Mouse (Mus musculus): ENCODE results near the gene 2810004N23Rik. TPM values are rescaled to one million over a fixed set of nuclear protein-coding genes. Genes with fewer than 3 reads are reported as not detected.

The 2810004N23Rik gene
- polyA plus RNA-seq, 1 experiment: not detected

DNA sequence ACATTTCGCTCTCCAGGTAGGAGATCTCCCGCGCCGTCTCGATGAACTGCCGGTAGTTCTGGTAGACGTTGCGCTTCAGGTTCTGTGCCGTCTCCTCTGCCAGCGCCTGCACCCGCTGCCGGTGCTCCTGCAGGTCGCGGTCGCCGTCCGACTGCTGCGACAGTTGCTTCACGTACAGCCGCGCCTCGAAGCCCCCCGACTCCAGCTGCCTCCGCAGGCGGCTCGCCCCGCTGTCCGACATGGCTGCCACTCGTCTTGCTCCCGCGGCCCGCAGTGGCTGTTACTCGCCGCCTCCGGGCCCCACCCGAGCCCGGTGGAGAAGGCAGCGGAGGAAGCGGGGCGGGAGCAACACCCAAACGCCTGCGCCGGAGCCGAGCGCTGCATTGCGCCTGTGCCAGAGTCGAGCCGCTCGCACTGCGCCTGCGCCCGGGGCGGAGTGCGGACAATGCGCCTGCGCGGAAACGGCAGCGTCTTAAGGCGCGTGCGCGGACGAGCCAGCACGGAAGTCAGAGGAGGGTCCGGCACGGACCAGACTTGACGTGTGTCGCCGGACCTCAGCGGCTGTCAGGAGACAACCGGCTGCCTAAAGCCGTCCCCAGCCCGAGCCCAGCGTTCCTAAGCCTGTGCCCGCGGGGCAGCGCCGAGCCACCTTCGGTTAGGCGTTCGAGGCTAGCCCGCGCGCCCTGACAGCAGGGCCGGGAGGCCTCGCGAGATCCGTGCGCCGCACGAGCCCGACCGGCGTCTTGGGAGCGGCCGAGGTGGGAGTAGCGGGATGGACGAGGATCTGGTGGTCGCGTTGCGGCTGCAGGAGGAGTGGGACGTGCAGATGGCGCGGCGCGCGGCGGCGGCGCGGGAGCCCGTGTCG, 34.7 kb upstream of the 2810004N23Rik start, which contains the start of the genes Exoc8 and Sprtn:
Gene Exoc8 (minus strand): TSS at position 320 of the 865 bp plus-strand sequence.
Gene Sprtn (plus strand): TSS at position 501 of the 865 bp plus-strand sequence.
- H3K27ac ChIP-seq (ENCODE audit: insufficient read depth, low read depth, low read length): peak within 1 kb of the TSS; percentile 44
- WGBS: under 1% methylated on average over 114 of the region's 114 CpGs
- H3K4me1 ChIP-seq (ENCODE audit: control insufficient read depth, insufficient read depth, low read length): peaks cover 23% of the 10 kb centered on the region
- peak; percentile 84; the same call in 1 of the 2 replicates for TF ChIP-seq POLR2A (IDR thresholded peaks at IDR 0.05; ENCODE audit: insufficient read depth, low read depth, low read length)
- no peak for TF ChIP-seq CTCF (IDR thresholded peaks at IDR 0.05; ENCODE audit: insufficient read depth, low read depth, low read length)
- peak within 1 kb of the TSS; percentile 80 for H3K4me3 ChIP-seq (ENCODE audit: insufficient read depth, low read depth, low read length)

DNA sequence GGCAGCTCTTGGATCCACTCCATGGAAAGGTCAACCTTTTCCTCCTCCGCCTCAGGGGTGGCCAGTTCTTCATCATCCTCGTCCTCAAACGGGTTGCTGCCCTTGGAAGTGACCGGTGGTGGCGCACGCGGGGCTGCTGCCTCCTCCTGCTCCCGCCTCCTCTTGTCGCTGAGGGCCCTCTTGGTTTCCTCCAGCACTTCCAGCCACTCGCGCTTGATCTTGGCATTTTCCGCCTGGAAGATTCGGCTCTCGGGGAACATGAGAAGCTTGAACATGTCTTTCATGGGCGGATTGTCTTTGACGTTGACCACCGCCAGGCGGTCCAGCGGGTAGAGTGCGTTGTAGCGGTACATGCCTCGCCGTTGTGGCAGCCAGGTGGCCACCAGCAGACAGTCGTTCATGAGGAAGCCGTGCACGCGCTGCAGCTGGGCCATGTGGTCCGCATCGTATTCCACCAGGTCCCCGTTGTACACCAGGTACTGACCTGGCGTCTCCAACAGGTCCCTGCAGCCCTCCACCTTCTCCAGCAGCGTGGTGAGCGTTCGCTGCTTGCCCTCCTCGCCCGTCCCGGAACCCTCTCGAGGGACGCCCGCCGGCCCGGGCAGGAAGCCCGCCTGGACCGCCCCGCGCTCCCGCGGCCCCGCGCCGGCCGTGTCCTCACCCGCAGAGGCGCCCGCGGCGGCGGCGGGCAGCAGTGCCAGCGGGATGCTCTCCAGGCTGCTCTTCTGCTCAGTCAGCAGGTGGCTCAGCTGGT, 33.9 kb upstream of the 2810004N23Rik start:
- Histone ChIP-seq H3K4me1 (ENCODE audit: control insufficient read depth, insufficient read depth, low read length) (peaks cover 23% of the 10 kb centered on the region), H3K4me3 (ENCODE audit: insufficient read depth, low read depth, low read length) (peak overlapping the region; percentile 80), H3K27ac (ENCODE audit: insufficient read depth, low read depth, low read length) (no peak overlapping the region; the same call in 1 of the 2 replicates)
- WGBS: 1% methylated on average over 60 of the region's 60 CpGs
- TF ChIP-seq CTCF (IDR thresholded peaks at IDR 0.05; ENCODE audit: insufficient read depth, low read depth, low read length) (no peak), POLR2A (IDR thresholded peaks at IDR 0.05; ENCODE audit: insufficient read depth, low read depth, low read length) (no peak)

DNA sequence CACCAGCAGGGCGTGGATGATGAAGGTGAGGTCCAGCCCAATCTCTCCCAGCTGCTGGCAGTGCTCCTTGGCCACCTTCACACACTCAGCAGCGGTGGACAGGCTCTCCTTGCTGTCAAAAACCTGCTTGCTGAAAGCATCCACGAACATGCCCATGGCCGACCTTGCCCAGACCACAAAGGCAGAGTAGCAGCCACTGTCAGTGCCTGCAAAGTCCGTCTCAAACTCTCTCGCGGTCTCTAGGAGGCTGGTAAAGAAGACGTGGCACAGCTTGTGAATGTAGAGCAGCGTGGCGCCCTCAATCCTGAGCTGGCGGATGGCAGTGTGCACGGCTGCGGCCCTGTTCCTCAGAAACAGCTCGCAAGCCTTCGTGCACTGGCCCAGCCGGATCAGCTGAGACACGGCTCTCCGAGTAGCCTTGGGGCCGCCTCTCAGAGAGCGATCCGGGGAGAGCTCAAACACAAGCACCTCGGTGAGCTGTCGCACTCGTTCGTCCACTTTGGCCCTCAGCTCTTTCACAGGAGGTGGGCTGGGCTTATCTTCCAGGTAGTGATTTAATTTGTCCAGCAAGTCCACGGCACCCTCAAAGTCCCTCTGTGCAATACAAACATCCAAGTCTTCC, 33.2 kb upstream of the 2810004N23Rik start:
- Histone ChIP-seq H3K4me1 (ENCODE audit: control insufficient read depth, insufficient read depth, low read length) (peaks cover 23% of the 10 kb centered on the region), H3K4me3 (ENCODE audit: insufficient read depth, low read depth, low read length) (peak overlapping the region; percentile 80), H3K27ac (ENCODE audit: insufficient read depth, low read depth, low read length) (no peak overlapping the region)
- TF ChIP-seq POLR2A (IDR thresholded peaks at IDR 0.05; ENCODE audit: insufficient read depth, low read depth, low read length) (no peak), CTCF (IDR thresholded peaks at IDR 0.05; ENCODE audit: insufficient read depth, low read depth, low read length) (no peak)
- WGBS: 70% methylated on average over 26 of the region's 26 CpGs

DNA sequence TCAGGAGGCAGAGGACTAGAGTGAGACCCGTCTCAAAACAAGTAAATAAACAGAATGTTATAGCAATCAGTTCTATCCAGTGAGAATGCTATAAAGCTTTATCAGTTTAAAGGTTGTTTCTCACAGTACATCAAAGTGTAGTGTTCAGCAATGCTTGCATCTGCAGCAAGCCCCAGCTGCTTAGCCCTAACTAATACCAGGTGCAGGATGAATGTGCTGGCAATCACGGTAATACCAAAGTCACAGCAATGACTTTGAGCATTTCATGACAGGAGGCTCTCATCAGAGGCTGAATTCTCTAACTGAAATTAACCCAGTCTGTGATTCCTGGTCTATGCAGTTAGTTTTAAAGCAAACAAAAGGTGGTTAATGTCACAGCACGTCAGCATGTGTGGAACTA, 29.7 kb upstream of the 2810004N23Rik start:
- H3K27ac ChIP-seq (ENCODE audit: insufficient read depth, low read depth, low read length): no peak overlapping the region
- peaks cover 18% of the 10 kb centered on the region for H3K4me1 ChIP-seq (ENCODE audit: control insufficient read depth, insufficient read depth, low read length)
- TF ChIP-seq CTCF (IDR thresholded peaks at IDR 0.05; ENCODE audit: insufficient read depth, low read depth, low read length) (no peak), POLR2A (IDR thresholded peaks at IDR 0.05; ENCODE audit: insufficient read depth, low read depth, low read length) (no peak)
- H3K4me3 ChIP-seq (ENCODE audit: insufficient read depth, low read depth, low read length): no peak overlapping the region
- WGBS: 51% methylated on average over 3 of the region's 3 CpGs

DNA sequence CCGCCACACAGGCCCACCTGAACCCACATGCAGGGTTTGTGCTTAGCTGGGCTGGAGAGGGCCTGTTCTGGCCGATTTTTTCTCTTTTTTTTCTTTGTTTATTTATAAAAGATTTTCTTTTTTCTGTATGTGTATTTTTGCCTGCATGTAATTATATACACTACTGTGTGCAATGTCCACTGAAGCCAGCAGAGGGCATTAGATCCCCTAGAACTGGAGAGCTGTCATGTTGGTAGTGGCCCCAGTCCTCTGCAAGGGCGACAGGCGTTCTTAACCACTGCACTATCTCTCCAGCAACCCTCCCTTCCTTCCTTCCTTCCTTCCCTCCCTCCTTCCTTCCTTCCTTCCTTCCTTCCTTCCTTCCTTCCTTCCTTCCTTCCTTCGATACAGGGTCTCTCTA, 25.5 kb upstream of the 2810004N23Rik start:
- Histone ChIP-seq H3K4me3 (ENCODE audit: insufficient read depth, low read depth, low read length) (no peak overlapping the region), H3K4me1 (ENCODE audit: control insufficient read depth, insufficient read depth, low read length) (0 out of 2 replicates have a peak, but pooled peaks cover 3% of the 10 kb centered on the region), H3K27ac (ENCODE audit: insufficient read depth, low read depth, low read length) (no peak overlapping the region)
- 94% methylated on average over 5 of the region's 5 CpGs for WGBS
- TF ChIP-seq POLR2A (IDR thresholded peaks at IDR 0.05; ENCODE audit: insufficient read depth, low read depth, low read length) (no peak), CTCF (IDR thresholded peaks at IDR 0.05; ENCODE audit: insufficient read depth, low read depth, low read length) (no peak)

DNA sequence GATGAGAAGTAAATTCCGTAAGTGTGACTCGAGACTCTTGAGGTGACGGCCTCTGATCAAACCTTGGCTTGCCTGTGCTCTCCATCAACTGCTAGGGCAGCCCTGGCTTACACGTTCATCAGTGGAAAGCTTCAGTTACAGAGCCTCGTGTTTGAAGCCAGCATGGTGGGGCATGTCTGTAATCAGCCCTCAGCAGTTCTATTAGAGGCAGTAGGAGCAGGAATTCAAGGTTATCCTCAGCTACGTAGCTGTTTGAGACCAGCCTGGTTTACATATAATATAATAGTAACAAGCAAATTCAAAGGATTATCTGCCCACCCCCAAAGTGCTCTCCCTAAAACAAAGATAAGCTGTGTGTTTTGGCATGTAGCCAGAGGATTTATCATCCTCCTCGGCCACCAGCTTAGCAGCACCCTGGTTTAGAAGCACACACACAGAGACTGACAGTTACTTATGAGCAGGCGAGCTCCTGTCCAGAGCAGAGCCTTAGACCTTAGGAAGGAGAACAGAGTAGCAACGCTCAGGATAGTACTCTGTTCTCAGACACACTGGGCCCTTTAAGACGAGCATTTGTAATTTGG, 16.1 kb upstream of the 2810004N23Rik start:
- TF ChIP-seq CTCF (IDR thresholded peaks at IDR 0.05; ENCODE audit: insufficient read depth, low read depth, low read length) (no peak), POLR2A (IDR thresholded peaks at IDR 0.05; ENCODE audit: insufficient read depth, low read depth, low read length) (no peak)
- no peaks in the 10 kb centered on the region for H3K4me1 ChIP-seq (ENCODE audit: control insufficient read depth, insufficient read depth, low read length)
- H3K4me3 ChIP-seq (ENCODE audit: insufficient read depth, low read depth, low read length): no peak overlapping the region
- no peak overlapping the region for H3K27ac ChIP-seq (ENCODE audit: insufficient read depth, low read depth, low read length)
- 77% methylated on average over 10 of the region's 10 CpGs for WGBS

DNA sequence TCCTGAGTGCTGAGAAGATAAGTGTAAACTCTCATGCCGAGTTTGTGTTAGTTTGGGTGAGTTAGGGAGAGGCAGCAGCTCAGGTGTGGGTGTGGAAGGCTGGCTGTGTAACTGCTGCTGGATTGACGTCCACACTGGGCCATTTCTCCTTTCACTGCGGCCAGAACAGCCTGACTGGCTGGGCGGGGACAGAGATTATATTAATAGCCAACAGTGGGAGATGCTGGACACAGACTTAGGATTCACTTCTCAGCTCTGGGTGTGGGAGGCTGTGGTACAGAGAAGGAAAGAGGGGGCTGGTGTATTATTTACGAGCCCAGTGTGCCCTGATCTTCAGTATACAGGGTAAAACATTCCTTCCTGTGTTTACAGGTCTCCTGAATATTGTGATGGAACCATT, 15.2 kb upstream of the 2810004N23Rik start:
- TF ChIP-seq CTCF (IDR thresholded peaks at IDR 0.05; ENCODE audit: insufficient read depth, low read depth, low read length) (no peak), POLR2A (IDR thresholded peaks at IDR 0.05; ENCODE audit: insufficient read depth, low read depth, low read length) (no peak)
- Histone ChIP-seq H3K4me1 (ENCODE audit: control insufficient read depth, insufficient read depth, low read length) (no peaks in the 10 kb centered on the region), H3K4me3 (ENCODE audit: insufficient read depth, low read depth, low read length) (no peak overlapping the region), H3K27ac (ENCODE audit: insufficient read depth, low read depth, low read length) (no peak overlapping the region)
- WGBS: 89% methylated on average over 5 of the region's 5 CpGs

DNA sequence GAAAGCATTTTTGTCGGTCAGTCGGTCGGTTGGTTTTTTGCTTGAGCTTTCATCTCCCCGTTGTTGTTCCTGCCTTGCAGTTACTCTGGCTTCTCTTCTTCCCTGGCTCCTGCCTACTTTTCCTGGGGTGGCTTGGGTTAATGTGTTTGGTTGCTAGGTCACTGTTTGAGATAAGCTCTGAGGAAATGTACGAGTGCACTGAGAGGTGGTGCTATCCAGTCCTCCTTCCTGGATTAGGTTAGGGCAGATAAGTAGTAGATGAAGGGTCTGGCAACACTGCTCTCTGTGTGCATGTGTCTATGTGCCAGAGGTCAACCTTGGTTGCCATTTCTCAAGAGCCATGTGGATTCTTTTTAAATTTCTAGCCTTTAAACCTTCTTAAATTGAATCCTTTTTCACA, 9.8 kb upstream of the 2810004N23Rik start:
- 92% methylated on average over 5 of the region's 5 CpGs for WGBS
- TF ChIP-seq POLR2A (IDR thresholded peaks at IDR 0.05; ENCODE audit: insufficient read depth, low read depth, low read length): no peak
- no peak for TF ChIP-seq CTCF (IDR thresholded peaks at IDR 0.05; ENCODE audit: insufficient read depth, low read depth, low read length)
- Histone ChIP-seq H3K4me3 (ENCODE audit: insufficient read depth, low read depth, low read length) (no peak overlapping the region), H3K27ac (ENCODE audit: insufficient read depth, low read depth, low read length) (no peak overlapping the region), H3K4me1 (ENCODE audit: control insufficient read depth, insufficient read depth, low read length) (peaks cover 3% of the 10 kb centered on the region; the same call in 1 of the 2 replicates)
